Mouse (Mus musculus) forebrain, embryonic 15.5 days (tissue): Measurements from ENCODE around the gene Dnah14. TPM values are rescaled to one million over a fixed set of nuclear protein-coding genes. Genes with fewer than 3 reads are reported as not detected.

Experiments
- ATAC-seq: fragments of 200-750 bp; cut with Nextera tagmentation; replicated peaks from 2 replicates; pipeline ENCODE4 v1.8.0; 2017; ENCODE audit warnings: mild to moderate bottlenecking, moderate TSS enrichment, moderate library complexity
- H3K27ac ChIP-seq: fragments of 300-500 bp; sonication (generic); replicated peaks from 2 replicates; pipeline ENCODE4 v1.5.1; 2015; ENCODE audit warnings: mild to moderate bottlenecking, inconsistent platforms
- H3K27me3 ChIP-seq: fragments of 300-500 bp; sonication (generic); 2 replicates; pipeline ENCODE4 v1.6.1; 2015; ENCODE audit warnings: inconsistent platforms
- H3K36me3 ChIP-seq: fragments of 300-500 bp; sonication (generic); 2 replicates; pipeline ENCODE4 v1.6.1; 2015; ENCODE audit warnings: mild to moderate bottlenecking, inconsistent platforms
- H3K4me1 ChIP-seq: fragments of 300-500 bp; sonication (generic); 2 replicates; pipeline ENCODE4 v1.6.1; 2015; ENCODE audit warnings: inconsistent platforms
- H3K4me2 ChIP-seq: fragments of 300-500 bp; sonication (generic); replicated peaks from 2 replicates; pipeline ENCODE4 v1.6.1; 2015; ENCODE audit warnings: mild to moderate bottlenecking, inconsistent platforms
- H3K4me3 ChIP-seq: fragments of 300-500 bp; sonication (generic); 2 replicates; pipeline ENCODE4 v1.5.1; 2015; ENCODE audit warnings: mild to moderate bottlenecking, inconsistent platforms
- H3K9ac ChIP-seq: fragments of 300-500 bp; sonication (generic); replicated peaks from 2 replicates; pipeline ENCODE4 v1.6.1; 2015; ENCODE audit warnings: mild to moderate bottlenecking, inconsistent platforms
- H3K9me3 ChIP-seq: fragments of 300-500 bp; sonication (generic); 2 replicates; pipeline ENCODE4 v1.6.1; 2016; ENCODE audit warnings: inconsistent platforms
- WGBS: fragments of 180-500 bp; shearing (Covaris S2); methylation state at CpG from one replicate; pipeline ENCODE4 v1.1.7; 2015; ENCODE audit warnings: mixed read lengths; 5-methylcytosine and 5-hydroxymethylcytosine counted together
- polyA plus RNA-seq: library from polyadenylated mRNA; unstranded; fragments of >200 nt; fragmentation: Nextera tagmentation; extraction: Ambion mirVana; gene quantifications from 2 replicates; pipeline ENCODE4 v1.2.1, GENCODE M21; 2015

Gene Dnah14
- polyA plus RNA-seq, 1 experiment from 2014 or later, result 0.71 TPM

DNA sequence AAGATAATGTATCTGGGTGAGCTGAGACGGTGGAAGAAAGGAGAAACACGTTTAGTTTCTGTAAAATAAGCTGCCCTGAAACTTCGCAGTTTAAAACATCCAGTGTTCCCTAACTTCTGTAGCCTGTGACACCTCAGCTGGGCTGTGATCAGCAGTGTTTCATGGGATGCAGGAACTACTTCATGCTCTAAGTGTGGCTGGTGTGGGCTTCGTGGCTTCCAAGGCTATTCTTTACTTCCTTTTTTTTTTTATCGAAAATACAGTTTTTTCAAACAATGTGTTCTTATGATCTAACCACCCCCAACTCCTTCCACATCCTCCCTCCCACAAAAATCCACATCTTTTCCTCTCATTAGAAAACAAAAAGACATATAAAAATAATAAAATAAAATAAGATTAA, 20.9 kb upstream of the Dnah14 start:
- H3K36me3 ChIP-seq, result no peaks in the 10 kb centered on the region
- no peaks in the 10 kb centered on the region for H3K9me3 ChIP-seq
- H3K4me1 ChIP-seq, result peaks cover 18% of the 10 kb centered on the region; the same call in 1 of the 2 replicates
- no peak overlapping the region for H3K9ac ChIP-seq
- 89% methylated on average over 5 of the region's 5 CpGs for WGBS
- no peak overlapping the region for H3K4me3 ChIP-seq
- H3K27me3 ChIP-seq, result no peaks in the 10 kb centered on the region
- no peak overlapping the region for H3K4me2 ChIP-seq
- no peak for ATAC-seq
- H3K27ac ChIP-seq, result no peak overlapping the region

GRCm38 (mm10) chr1:181559655-181560054, 16.7 kb upstream of the Dnah14 start:
- Histone ChIP-seq H3K4me3 (no peak overlapping the region), H3K4me2 (no peak overlapping the region)

GRCm38 (mm10) chr1:181560325-181560724, 16.0 kb upstream of the Dnah14 start:
- no peaks in the 10 kb centered on the region for H3K36me3 ChIP-seq
- WGBS, result 88% methylated on average over 6 of the region's 6 CpGs
- H3K4me3 ChIP-seq, result no peak overlapping the region
- H3K4me2 ChIP-seq, result no peak overlapping the region
- H3K9ac ChIP-seq, result no peak overlapping the region
- peaks cover 24% of the 10 kb centered on the region for H3K4me1 ChIP-seq
- H3K27ac ChIP-seq, result peak overlapping the region; percentile 72
- no peaks in the 10 kb centered on the region for H3K9me3 ChIP-seq
- ATAC-seq, result no peak
- no peaks in the 10 kb centered on the region for H3K27me3 ChIP-seq

More at GRCm38 (mm10) chr1:181559655-181560054, 16.7 kb upstream of the Dnah14 start:
- Histone ChIP-seq H3K36me3 (no peaks in the 10 kb centered on the region), H3K27ac (no peak overlapping the region), H3K9me3 (no peaks in the 10 kb centered on the region), H3K4me1 (peaks cover 24% of the 10 kb centered on the region), H3K27me3 (no peaks in the 10 kb centered on the region), H3K9ac (no peak overlapping the region)
- 86% methylated on average over 10 of the region's 10 CpGs for WGBS
- ATAC-seq, result no peak

GRCm38 (mm10) chr1:181560896-181561767, 15.2 kb upstream of the Dnah14 start:
- no peak overlapping the region for H3K4me3 ChIP-seq
- H3K36me3 ChIP-seq, result no peaks in the 10 kb centered on the region
- H3K27me3 ChIP-seq, result no peaks in the 10 kb centered on the region
- WGBS, result 29% methylated on average over 9 of the region's 9 CpGs
- peak; percentile 32; the same call in 1 of the 2 replicates for ATAC-seq
- peak overlapping the region; percentile 75 for H3K27ac ChIP-seq
- no peak overlapping the region for H3K4me2 ChIP-seq
- no peaks in the 10 kb centered on the region for H3K9me3 ChIP-seq
- H3K9ac ChIP-seq, result no peak overlapping the region
- peaks cover 24% of the 10 kb centered on the region for H3K4me1 ChIP-seq

DNA sequence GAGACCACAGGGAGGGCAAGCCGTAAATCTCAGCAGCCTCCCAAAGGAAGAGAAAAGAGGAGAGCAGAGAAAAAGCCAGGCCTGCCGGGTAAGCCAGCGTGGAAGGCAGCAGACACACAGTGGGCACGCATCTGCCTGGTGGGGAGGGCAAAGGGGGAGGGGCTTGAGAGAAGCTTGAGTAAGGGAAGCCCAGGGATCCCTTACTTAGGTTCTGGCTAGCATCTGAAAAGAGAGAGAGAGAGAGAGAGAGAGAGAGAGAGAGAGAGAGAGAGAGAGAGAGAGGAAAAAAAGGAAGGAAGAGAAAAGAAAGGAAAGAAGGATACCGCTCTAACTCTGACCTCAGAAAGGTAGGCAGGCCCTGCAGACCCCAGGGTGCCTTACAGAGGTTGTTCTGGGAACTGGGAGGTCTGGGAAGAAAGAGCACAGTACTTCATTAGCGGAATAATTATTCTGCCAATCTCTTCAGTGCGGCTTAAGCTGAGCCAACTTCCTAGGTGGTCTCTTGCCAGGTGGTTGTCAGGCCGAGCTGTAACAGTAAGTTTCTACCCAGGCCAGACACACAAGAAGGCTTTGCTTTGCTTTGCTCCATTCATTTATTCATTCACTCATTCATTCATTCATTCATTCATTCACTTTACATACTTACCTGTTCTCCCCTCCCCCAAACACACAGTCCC, 14.5 kb upstream of the Dnah14 start:
- Histone ChIP-seq H3K36me3 (no peaks in the 10 kb centered on the region), H3K4me1 (peaks cover 24% of the 10 kb centered on the region), H3K4me2 (no peak overlapping the region), H3K9me3 (no peaks in the 10 kb centered on the region), H3K9ac (no peak overlapping the region), H3K27ac (no peak overlapping the region), H3K27me3 (no peaks in the 10 kb centered on the region), H3K4me3 (no peak overlapping the region)
- WGBS, result 6% methylated on average over 8 of the region's 8 CpGs
- ATAC-seq, result peak; percentile 69

DNA sequence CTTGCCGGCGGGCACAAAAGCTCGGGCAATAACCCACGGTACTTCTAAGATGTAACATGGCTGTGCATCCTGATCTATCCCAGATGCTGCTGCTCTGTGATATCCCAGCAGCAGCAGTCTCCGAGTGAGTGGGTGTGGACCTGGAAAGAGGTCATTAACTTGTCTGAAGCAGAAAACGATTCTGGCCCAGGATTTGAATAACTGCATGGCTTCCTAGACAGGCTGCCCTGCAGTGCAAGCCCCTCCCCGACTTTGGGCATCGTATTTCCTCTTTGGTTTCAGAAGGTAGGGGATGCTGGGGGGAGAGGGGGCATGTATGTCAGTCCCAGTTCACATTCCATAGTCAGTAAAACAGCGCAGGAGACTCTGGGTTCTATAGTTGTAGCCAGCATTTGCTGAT, 6.9 kb upstream of the Dnah14 start:
- no peaks in the 10 kb centered on the region for H3K9me3 ChIP-seq
- no peak overlapping the region for H3K9ac ChIP-seq
- 75% methylated on average over 9 of the region's 9 CpGs for WGBS
- no peaks in the 10 kb centered on the region for H3K27me3 ChIP-seq
- H3K4me3 ChIP-seq, result no peak overlapping the region
- ATAC-seq, result no peak
- no peak overlapping the region for H3K27ac ChIP-seq
- H3K4me2 ChIP-seq, result no peak overlapping the region
- H3K4me1 ChIP-seq, result peaks cover 4% of the 10 kb centered on the region; the same call in 1 of the 2 replicates
- H3K36me3 ChIP-seq, result no peaks in the 10 kb centered on the region

DNA sequence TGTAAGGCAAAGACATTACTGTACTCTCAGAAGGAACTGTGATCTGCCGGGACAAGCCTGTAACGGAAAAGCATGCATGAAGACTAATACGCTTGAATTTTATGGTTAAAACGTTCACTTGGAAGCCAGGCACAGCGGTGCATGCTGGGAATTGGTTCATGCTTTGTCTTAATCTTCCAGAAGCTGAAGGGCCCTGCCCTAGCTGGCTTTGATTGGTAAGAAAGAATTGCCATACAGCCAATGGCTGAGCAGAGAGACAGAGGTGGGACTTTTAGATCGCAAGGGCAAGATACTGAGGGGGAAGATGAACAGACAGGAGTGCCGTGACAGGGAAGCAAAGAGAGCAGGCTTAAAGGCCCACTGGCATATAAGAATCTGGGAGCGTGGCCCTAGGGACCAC, 6.8 kb downstream of the Dnah14 start:
- H3K4me2 ChIP-seq, result no peak overlapping the region
- H3K36me3 ChIP-seq, result no peaks in the 10 kb centered on the region
- H3K9ac ChIP-seq, result no peak overlapping the region
- 65% methylated on average over 8 of the region's 8 CpGs for WGBS
- no peaks in the 10 kb centered on the region for H3K9me3 ChIP-seq
- no peak for ATAC-seq
- H3K27me3 ChIP-seq, result no peaks in the 10 kb centered on the region
- no peaks in the 10 kb centered on the region for H3K4me1 ChIP-seq
- no peak overlapping the region for H3K4me3 ChIP-seq
- no peak overlapping the region for H3K27ac ChIP-seq

GRCm38 (mm10) chr1:181589116-181589515, 12.8 kb downstream of the Dnah14 start:
- 85% methylated on average over 6 of the region's 6 CpGs for WGBS
- Histone ChIP-seq H3K4me2 (no peak overlapping the region), H3K27me3 (no peaks in the 10 kb centered on the region), H3K4me1 (no peaks in the 10 kb centered on the region), H3K4me3 (no peak overlapping the region), H3K36me3 (no peaks in the 10 kb centered on the region), H3K9me3 (no peaks in the 10 kb centered on the region), H3K9ac (no peak overlapping the region), H3K27ac (no peak overlapping the region)
- no peak for ATAC-seq

- H3K4me3 ChIP-seq, result no peak overlapping the region
- no peaks in the 10 kb centered on the region for H3K4me1 ChIP-seq
- 55% methylated on average over 4 of the region's 4 CpGs for WGBS
- no peak overlapping the region for H3K4me2 ChIP-seq
- H3K27ac ChIP-seq, result no peak overlapping the region
- H3K27me3 ChIP-seq, result no peaks in the 10 kb centered on the region
- H3K9ac ChIP-seq, result no peak overlapping the region
- ATAC-seq, result no peak
- H3K9me3 ChIP-seq, result no peaks in the 10 kb centered on the region
- no peaks in the 10 kb centered on the region for H3K36me3 ChIP-seq
These were observed 23.0 kb downstream of the Dnah14 start for GRCm38 (mm10) chr1:181599376-181599775.

DNA sequence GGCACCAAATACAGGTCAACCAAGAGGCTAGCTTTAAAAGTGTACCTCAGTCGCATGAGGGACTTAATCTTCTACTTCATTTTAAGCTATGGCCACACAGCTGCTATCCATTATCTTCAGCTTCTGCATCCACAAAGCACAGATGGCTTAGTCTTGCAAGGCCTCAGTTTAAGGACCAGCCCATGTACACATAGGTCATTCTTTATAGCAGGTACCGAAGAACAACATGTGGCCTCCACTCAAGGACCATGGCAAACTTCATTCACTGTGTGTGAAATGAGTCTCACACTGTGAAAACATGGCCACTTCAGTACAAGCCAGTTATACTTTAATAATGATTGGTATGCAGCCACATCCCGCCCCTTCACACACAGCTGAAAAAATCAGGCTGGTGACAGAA, 34.8 kb downstream of the Dnah14 start:
- no peaks in the 10 kb centered on the region for H3K36me3 ChIP-seq
- no peak for ATAC-seq
- no peak overlapping the region for H3K4me3 ChIP-seq
- 69% methylated on average over 3 of the region's 3 CpGs for WGBS
- H3K9me3 ChIP-seq, result no peaks in the 10 kb centered on the region
- H3K4me2 ChIP-seq, result no peak overlapping the region
- H3K4me1 ChIP-seq, result no peaks in the 10 kb centered on the region
- H3K27ac ChIP-seq, result no peak overlapping the region
- H3K9ac ChIP-seq, result no peak overlapping the region
- no peaks in the 10 kb centered on the region for H3K27me3 ChIP-seq

- peak; percentile 69; the same call in 1 of the 2 replicates for ATAC-seq
- H3K27me3 ChIP-seq, result no peaks in the 10 kb centered on the region
These were observed 39.6 kb downstream of the Dnah14 start for GRCm38 (mm10) chr1:181615866-181616491.

GRCm38 (mm10) chr1:181617332-181617731, 41.0 kb downstream of the Dnah14 start:
- no peak for ATAC-seq
- Histone ChIP-seq H3K9ac (no peak overlapping the region), H3K4me1 (no peaks in the 10 kb centered on the region), H3K4me2 (no peak overlapping the region), H3K27me3 (no peaks in the 10 kb centered on the region), H3K27ac (no peak overlapping the region), H3K9me3 (no peaks in the 10 kb centered on the region), H3K36me3 (no peaks in the 10 kb centered on the region), H3K4me3 (no peak overlapping the region)
- 49% methylated on average over 5 of the region's 5 CpGs for WGBS

More at GRCm38 (mm10) chr1:181615866-181616491, 39.6 kb downstream of the Dnah14 start:
- H3K36me3 ChIP-seq, result no peaks in the 10 kb centered on the region
- H3K27ac ChIP-seq, result no peak overlapping the region
- H3K9me3 ChIP-seq, result no peaks in the 10 kb centered on the region
- H3K9ac ChIP-seq, result no peak overlapping the region
- no peak overlapping the region for H3K4me2 ChIP-seq
- H3K4me1 ChIP-seq, result no peaks in the 10 kb centered on the region
- 48% methylated on average over 11 of the region's 11 CpGs for WGBS
- no peak overlapping the region for H3K4me3 ChIP-seq
